Mouse (Mus musculus) ES-E14 (cell line): ENCODE data around the gene Hivep3. TPM values are rescaled to one million over a fixed set of nuclear protein-coding genes. Genes with fewer than 3 reads are reported as not detected.

ENCODE experiments used
- DNase-seq: peaks from one replicate; pipeline ENCODE4 v3.0.0-alpha.2; 2013; ENCODE audit warnings: low read depth, low spot score
- H3K27ac ChIP-seq: 2 replicates; pipeline ENCODE4 v1.5.1; 2012; ENCODE audit warnings: low read depth, mild to moderate bottlenecking, low read length, moderate library complexity, mixed read lengths; ENCODE audit not compliant: poor library complexity, insufficient read depth, severe bottlenecking
- H3K36me3 ChIP-seq: 2 replicates; pipeline ENCODE4 v1.6.1; 2012; ENCODE audit warnings: mild to moderate bottlenecking, low read length, moderate library complexity, mixed read lengths; ENCODE audit not compliant: control insufficient read depth, poor library complexity, insufficient read depth, severe bottlenecking
- H3K4me1 ChIP-seq, 2 experiments: fragments of 150-350 bp in 1 of 2; sonication (generic) in 1 of 2; 2 replicates each; pipeline ENCODE4 v1.6.1; 2012; ENCODE audit warnings: low read length in 2 of 2, mild to moderate bottlenecking in 1 of 2, mixed read lengths in 1 of 2; ENCODE audit not compliant: control insufficient read depth in 2 of 2, insufficient read depth in 2 of 2, poor library complexity in 1 of 2
- H3K4me3 ChIP-seq, 2 experiments: fragments of 150-350 bp in 1 of 2; sonication (generic) in 1 of 2; 2 replicates each; pipeline ENCODE4 v1.5.1; 2012; ENCODE audit warnings: low read length in 2 of 2, low read depth in 1 of 2, mild to moderate bottlenecking in 1 of 2, mixed read lengths in 1 of 2; ENCODE audit not compliant: insufficient read depth in 1 of 2, poor library complexity in 1 of 2, severe bottlenecking in 1 of 2
- H3K9ac ChIP-seq: 2 replicates; pipeline ENCODE4 v1.6.1; 2012; ENCODE audit warnings: low read depth, mild to moderate bottlenecking, low read length, mixed read lengths; ENCODE audit not compliant: poor library complexity, insufficient read depth, severe bottlenecking
- H3K9me3 ChIP-seq: fragments of 150-350 bp; sonication (generic); 2 replicates; pipeline ENCODE4 v1.6.1; 2012; ENCODE audit warnings: low read depth, mild to moderate bottlenecking, low read length; ENCODE audit not compliant: control insufficient read depth, insufficient read depth
- CHD2 ChIP-seq: IDR thresholded peaks from 2 replicates; pipeline ENCODE4 v1.6.1; 2014; ENCODE audit warnings: mild to moderate bottlenecking, low read depth, low read length, inconsistent platforms
- HCFC1 ChIP-seq: IDR thresholded peaks from 2 replicates; pipeline ENCODE4 v1.6.1; 2012; ENCODE audit warnings: low read length, inconsistent platforms, borderline replicate concordance; ENCODE audit not compliant: insufficient read depth
- MAFK ChIP-seq: IDR thresholded peaks from 2 replicates; pipeline ENCODE4 v1.6.1; 2014; ENCODE audit warnings: mild to moderate bottlenecking, low read depth, low read length, inconsistent platforms; ENCODE audit not compliant: insufficient read depth
- ZC3H11A ChIP-seq: IDR thresholded peaks from 2 replicates; pipeline ENCODE4 v1.6.1; 2012; ENCODE audit warnings: low read depth, mild to moderate bottlenecking, inconsistent platforms, low read length, borderline replicate concordance
- ZNF384 ChIP-seq: IDR thresholded peaks from 2 replicates; pipeline ENCODE4 v1.6.1; 2012; ENCODE audit warnings: low read depth, low read length, inconsistent platforms
- in situ Hi-C, 2 experiments: fragments of 600-800 bp; cut with MboI; formaldehyde crosslinking; loops; one replicate each; pipeline ENCODE4 v1.15.1; 2025; ENCODE audit warnings: low sequenced_read_pairs in 2 of 2, inconsistent platforms in 1 of 2; ENCODE audit not compliant: unreplicated experiment in 2 of 2
- total RNA-seq: library from RNA; depleted of rRNA; stranded (reverse); fragments of 300-350 nt; gene quantifications from 2 replicates; pipeline ENCODE4 v1.2.3, GENCODE M21; 2012

Gene Hivep3
- total RNA-seq, 1 experiment = 1.4 TPM

DNA sequence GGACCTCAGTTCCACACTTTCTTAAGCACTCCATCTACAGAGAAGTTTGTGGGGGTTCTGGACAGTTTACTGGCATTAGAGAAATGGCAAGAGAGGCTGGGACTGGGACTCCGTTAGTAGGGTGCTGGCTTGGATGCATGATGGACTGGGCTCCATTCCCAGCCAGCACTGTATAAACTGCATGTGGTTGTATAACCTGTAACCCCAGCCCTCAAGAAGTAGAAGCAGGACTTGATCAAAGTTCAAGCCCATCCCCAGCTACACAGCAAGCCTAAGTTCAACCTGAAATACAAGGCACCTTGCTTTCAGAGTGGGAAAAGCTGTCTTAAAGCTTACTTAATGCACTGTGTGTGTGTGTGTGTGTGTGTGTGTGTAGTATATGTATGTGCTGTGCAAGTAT is 226.3 kb downstream of the Hivep3 start:
- Histone ChIP-seq H3K4me1 (peaks cover 0 to 3% of the 10 kb centered on the region in 2 experiments; a peak in 1 of 4 replicates), H3K9me3 (no peaks in the 10 kb centered on the region), H3K36me3 (no peaks in the 10 kb centered on the region), H3K27ac (no peak overlapping the region), H3K9ac (no peak overlapping the region), H3K4me3 (no peak overlapping the region)
- DNase-seq = no peak
- TF ChIP-seq ZC3H11A (no peak), HCFC1 (no peak), ZNF384 (no peak), CHD2 (no peak), MAFK (no peak)
- in situ Hi-C loops = no loop called here

DNA sequence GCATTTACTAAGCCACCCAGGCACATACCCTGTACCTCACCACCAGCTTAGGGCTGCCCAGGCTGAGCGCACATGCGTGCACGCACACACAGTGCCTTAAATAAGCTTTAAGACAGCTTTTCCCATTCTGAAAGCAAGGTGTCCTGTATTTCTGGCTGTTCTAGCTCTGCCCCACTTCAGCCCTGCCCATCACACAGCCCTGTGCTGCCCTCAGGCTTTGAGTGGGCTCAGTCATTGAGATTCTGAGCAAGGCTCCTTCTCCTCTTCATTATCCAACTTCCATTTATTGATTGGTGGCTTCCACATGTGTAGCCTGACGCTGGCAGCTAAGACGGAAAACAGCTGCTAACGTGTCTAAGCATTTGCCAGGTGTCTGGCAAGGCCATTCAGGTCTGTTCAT is 226.9 kb downstream of the Hivep3 start:
- Histone ChIP-seq H3K4me3 (no peak overlapping the region), H3K9ac (no peak overlapping the region), H3K36me3 (no peaks in the 10 kb centered on the region), H3K27ac (no peak overlapping the region), H3K9me3 (no peaks in the 10 kb centered on the region), H3K4me1 (peaks cover 0 to 3% of the 10 kb centered on the region in 2 experiments; a peak in 1 of 4 replicates)
- no peak for DNase-seq
- in situ Hi-C loops = no loop called here
- TF ChIP-seq MAFK (no peak), HCFC1 (no peak), CHD2 (no peak), ZNF384 (no peak)

DNA sequence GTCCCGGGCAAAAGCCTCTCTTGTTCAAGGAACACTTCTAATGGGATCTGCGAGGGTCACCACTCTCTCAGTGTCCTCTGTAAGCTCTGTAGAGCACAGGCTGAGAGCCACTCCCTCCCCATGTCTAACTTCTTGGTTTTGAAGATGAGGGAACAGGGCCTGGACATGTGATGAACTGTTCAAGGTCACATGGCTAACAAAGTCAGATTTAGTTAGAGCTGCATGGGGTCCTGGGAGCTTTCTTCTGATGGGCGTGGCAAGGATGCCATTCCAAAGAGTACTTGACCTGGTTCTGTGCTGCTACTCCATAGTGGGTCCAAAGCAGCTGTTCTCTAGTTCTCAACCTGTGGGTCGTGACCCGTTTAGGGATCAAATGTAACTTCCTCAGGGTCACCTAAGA is 227.6 kb downstream of the Hivep3 start:
- no peak overlapping the region for H3K4me3 ChIP-seq
- no peak for DNase-seq
- H3K27ac ChIP-seq = no peak overlapping the region
- TF ChIP-seq ZC3H11A (no peak), CHD2 (peak; percentile 75)
- no peaks in the 10 kb centered on the region for H3K9me3 ChIP-seq
- in situ Hi-C loops = no loop called here
- H3K4me1 ChIP-seq = peaks cover 0 to 3% of the 10 kb centered on the region in 2 experiments; a peak in 1 of 4 replicates
- H3K9ac ChIP-seq = no peak overlapping the region
- no peaks in the 10 kb centered on the region for H3K36me3 ChIP-seq

DNA sequence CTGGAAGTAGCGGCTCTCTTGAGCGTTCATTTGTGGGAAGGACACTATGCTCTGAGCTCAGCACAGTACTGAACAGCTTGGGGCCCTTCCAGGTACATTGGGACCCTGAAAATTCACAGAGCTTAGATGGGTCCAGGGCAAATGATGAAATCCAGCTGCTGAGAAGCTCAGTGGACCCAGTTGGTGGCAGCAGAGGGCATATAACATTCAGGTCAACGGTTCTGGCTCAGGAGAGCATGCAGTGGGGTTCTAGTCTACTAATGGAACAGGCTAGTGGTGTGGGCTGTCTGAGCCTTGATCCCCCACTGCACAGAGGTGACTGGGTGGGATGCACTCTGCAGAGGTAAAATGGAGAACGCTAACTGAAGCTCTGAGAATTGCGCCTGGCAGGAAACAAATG is 228.5 kb downstream of the Hivep3 start:
- TF ChIP-seq ZC3H11A (no peak), HCFC1 (no peak), CHD2 (no peak), ZNF384 (no peak), MAFK (no peak)
- in situ Hi-C loops = no loop called here
- no peaks in the 10 kb centered on the region for H3K9me3 ChIP-seq
- H3K9ac ChIP-seq = no peak overlapping the region
- DNase-seq = no peak
- H3K4me1 ChIP-seq = peaks cover 0 to 3% of the 10 kb centered on the region in 2 experiments; a peak in 1 of 4 replicates
- no peak overlapping the region for H3K4me3 ChIP-seq
- H3K36me3 ChIP-seq = no peaks in the 10 kb centered on the region
- no peak overlapping the region for H3K27ac ChIP-seq
